Mouse (Mus musculus) mature B cell (primary cell): Measurements from ENCODE around the gene Cpeb1.
"Not testable (repeated sequence)": the region's sequence is repeated elsewhere in the genome, so short reads cannot be mapped to it uniquely, and the experiment has no call there.

Source experiments
- in situ Hi-C: fragments of 300-500 bp; cut with MboI; formaldehyde crosslinking; loops from 2 replicates; pipeline ENCODE4 v1.14.3; 2019

Cpeb1 gene

GRCm38 (mm10) chr7:81455155-81455651 lies at the start of gene Cpeb1:
Cpeb1 (minus strand) TSS chr7:81455465.
- in situ Hi-C loops: no loop called here

- in situ Hi-C loops: no loop called here
Observed at GRCm38 (mm10) chr7:81501050-81501449, 45.8 kb upstream of the Cpeb1 start.

GRCm38 (mm10) chr7:81498181-81498580 lies 42.9 kb upstream of the Cpeb1 start, which contains the start of gene BC048679:
BC048679 (minus strand) TSS chr7:81498281.
- in situ Hi-C loops: no loop called here

GRCm38 (mm10) chr7:81497171-81497570 lies 41.9 kb upstream of the Cpeb1 start:
- in situ Hi-C loops: no loop called here

GRCm38 (mm10) chr7:81493331-81494021 lies 38.2 kb upstream of the Cpeb1 start, which contains the start of gene Ap3b2:
Ap3b2 (minus strand) TSS chr7:81493925.
- in situ Hi-C loops: no loop called here

GRCm38 (mm10) chr7:81492628-81493027 lies 37.4 kb upstream of the Cpeb1 start:
- in situ Hi-C loops: no loop called here

GRCm38 (mm10) chr7:81489649-81490048 lies 34.4 kb upstream of the Cpeb1 start:
- in situ Hi-C loops: no loop called here

GRCm38 (mm10) chr7:81480800-81481199 lies 25.5 kb upstream of the Cpeb1 start:
- in situ Hi-C loops: no loop called here

GRCm38 (mm10) chr7:81479531-81480090 lies 24.3 kb upstream of the Cpeb1 start:
- in situ Hi-C loops: no loop called here

GRCm38 (mm10) chr7:81478261-81478660 lies 23.0 kb upstream of the Cpeb1 start:
- in situ Hi-C loops: not testable (repeated sequence)

GRCm38 (mm10) chr7:81476833-81477232 lies 21.6 kb upstream of the Cpeb1 start:
- in situ Hi-C loops: no loop called here

- in situ Hi-C loops: no loop called here
Observed at GRCm38 (mm10) chr7:81475221-81475620, 20.0 kb upstream of the Cpeb1 start.

- in situ Hi-C loops: no loop called here
Observed at GRCm38 (mm10) chr7:81464906-81465450, 9.7 kb upstream of the Cpeb1 start.

- in situ Hi-C loops: no loop called here
Observed at GRCm38 (mm10) chr7:81464116-81464515, 8.9 kb upstream of the Cpeb1 start.

- in situ Hi-C loops: no loop called here
Observed at GRCm38 (mm10) chr7:81462815-81463214, 7.5 kb upstream of the Cpeb1 start.

GRCm38 (mm10) chr7:81454331-81455039 lies 780 bp downstream of the Cpeb1 start:
- in situ Hi-C loops: no loop called here

- in situ Hi-C loops: no loop called here
Observed at GRCm38 (mm10) chr7:81453443-81454274, 1.6 kb downstream of the Cpeb1 start.

GRCm38 (mm10) chr7:81452971-81453441 lies 2.3 kb downstream of the Cpeb1 start:
- in situ Hi-C loops: no loop called here

GRCm38 (mm10) chr7:81398957-81399356 lies 56.3 kb downstream of the Cpeb1 start:
- in situ Hi-C loops: no loop called here

GRCm38 (mm10) chr7:81379363-81379762 lies 75.9 kb downstream of the Cpeb1 start:
- in situ Hi-C loops: no loop called here

- in situ Hi-C loops: no loop called here
Observed at GRCm38 (mm10) chr7:81372337-81372920, 82.8 kb downstream of the Cpeb1 start.
